Mouse (Mus musculus) 3T3-L1 (cell line): ENCODE results near the gene Kdm4b.

ENCODE experiments used
- DNase-seq: peaks from one replicate; pipeline ENCODE4 v3.0.0-alpha.2; 2015; ENCODE audit warnings: low read depth, low spot score

The Kdm4b gene

DNA sequence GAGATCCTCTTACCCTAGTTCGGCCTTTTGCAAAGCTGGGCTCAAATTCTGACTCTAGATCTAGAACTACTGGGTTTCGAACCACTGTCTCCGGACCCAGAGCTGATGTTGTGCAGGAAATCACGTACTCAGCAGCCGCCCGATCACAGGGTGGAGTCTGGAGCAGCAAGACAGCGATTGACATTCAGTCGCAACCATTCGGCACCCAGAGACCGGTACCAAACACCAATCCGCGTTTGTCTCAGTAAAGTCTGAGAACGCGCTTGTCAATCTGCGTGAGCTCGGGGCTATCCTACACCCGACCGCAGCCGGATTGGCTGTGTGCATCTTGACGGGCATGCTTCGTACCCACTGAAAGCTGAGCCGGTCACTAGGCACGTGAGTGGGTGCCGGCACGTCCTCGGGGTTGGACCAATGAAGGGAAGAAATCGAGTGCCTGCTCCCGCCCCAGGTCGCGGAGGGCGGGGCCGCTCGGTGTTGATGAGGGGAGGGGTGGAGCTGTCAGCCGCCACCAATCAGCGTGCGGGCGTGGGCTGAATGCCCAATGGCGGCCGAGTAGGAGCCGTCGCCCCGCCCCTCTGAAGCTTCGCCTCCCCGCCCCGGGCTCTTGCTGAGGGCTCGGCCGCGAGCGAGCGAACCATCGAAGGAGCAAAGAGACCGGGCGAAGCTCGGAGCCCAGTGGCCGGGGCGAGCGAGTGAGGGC lies at the start of gene Kdm4b:
Kdm4b (plus strand) TSS at position 613 of the 703 bp plus-strand sequence.
- peak; percentile 100 for DNase-seq

GRCm38 (mm10) chr17:56276643-56277566 lies 49.0 kb upstream of the Kdm4b start, which contains the start of gene Ticam1:
Gene Ticam1 (minus strand): TSS chr17:56276786.
- peak; percentile 100 for DNase-seq

- peak; percentile 30 for DNase-seq
Observed at GRCm38 (mm10) chr17:56277567-56277893, 48.3 kb upstream of the Kdm4b start.

DNA sequence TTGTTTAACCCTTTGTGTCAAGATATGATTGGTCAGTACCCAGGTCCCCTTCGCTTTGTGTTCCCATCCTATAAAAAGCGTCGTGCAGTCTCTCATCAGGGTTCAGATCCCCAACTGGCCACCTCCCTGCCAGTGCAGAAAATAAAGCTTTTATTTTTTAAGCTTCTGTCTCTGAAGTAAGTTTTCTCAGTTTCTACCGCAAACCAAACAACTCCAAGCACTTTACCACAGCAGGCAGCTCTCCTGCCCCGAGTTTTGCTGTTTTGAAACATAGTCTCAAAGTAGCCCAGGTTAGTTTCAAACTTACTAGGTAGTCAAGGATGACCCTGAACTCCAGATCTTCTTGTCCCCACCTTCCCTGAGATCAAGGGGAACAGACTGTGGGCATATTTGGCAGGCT lies 47.5 kb upstream of the Kdm4b start:
- DNase-seq, result no peak

- no peak for DNase-seq
Observed at GRCm38 (mm10) chr17:56279481-56280155, 46.2 kb upstream of the Kdm4b start.

DNA sequence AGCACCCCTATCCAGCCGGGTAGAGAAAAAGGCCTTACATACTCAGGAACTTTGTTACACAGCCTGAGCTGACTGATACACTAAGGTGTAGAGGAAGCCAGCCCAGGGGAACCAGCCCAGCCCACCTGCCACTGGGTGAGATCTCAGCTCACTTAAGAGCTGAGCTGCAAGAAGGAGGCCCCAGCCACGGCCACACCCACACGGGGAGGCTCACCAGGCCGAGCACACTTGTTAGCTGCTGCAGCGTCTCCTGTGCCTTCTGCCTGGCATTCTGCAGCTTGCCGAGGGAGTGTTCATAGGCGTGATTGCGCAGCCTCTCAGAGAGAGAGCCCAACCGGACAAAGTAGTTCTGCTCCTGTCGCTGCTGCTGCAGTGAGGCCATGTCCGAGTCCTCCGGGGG lies 44.7 kb upstream of the Kdm4b start:
- DNase-seq, result no peak

DNA sequence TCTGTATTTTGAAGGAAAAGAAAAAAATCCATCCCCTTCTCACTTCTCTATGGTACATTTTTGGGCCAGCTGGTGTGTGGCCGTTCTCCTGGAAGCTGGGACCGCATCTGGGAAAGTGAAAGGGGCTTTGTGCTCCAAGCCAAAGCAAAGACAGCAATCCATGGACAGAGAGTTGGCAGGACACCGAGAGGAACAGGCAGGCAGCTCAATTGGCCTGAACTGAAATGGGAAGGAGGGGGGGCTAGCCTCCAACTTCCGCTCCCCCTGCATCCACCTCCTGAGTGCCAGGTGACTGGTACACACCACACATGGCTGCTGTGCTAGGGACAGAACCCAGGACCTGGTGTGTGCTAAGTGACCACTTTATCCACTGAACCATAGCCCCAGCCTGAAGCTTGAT lies 43.1 kb upstream of the Kdm4b start:
- no peak for DNase-seq

- DNase-seq, result no peak
Observed at GRCm38 (mm10) chr17:56283316-56283715, 42.5 kb upstream of the Kdm4b start.

GRCm38 (mm10) chr17:56285995-56286394 lies 39.9 kb upstream of the Kdm4b start:
- DNase-seq, result no peak

DNA sequence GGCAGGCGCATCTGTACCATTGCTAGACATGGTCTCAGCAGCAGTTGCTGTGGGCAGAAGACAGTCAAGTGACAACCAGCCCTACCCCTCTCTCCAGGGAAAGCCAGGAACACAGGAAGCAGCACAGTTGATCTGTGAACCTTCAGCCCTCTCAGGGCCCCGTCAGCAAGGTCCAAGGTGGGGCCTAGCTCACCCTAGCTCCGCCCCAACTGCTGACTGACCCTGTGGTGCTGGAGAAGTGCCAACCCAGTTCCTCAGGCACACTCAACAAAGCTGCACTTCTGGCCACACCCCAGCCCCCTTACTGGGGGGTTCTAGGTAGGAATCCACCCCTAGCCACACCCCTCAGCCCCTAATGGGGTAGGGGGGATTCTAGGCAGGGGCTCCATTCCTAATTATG lies 38.0 kb upstream of the Kdm4b start:
- DNase-seq, result peak; percentile 57

DNA sequence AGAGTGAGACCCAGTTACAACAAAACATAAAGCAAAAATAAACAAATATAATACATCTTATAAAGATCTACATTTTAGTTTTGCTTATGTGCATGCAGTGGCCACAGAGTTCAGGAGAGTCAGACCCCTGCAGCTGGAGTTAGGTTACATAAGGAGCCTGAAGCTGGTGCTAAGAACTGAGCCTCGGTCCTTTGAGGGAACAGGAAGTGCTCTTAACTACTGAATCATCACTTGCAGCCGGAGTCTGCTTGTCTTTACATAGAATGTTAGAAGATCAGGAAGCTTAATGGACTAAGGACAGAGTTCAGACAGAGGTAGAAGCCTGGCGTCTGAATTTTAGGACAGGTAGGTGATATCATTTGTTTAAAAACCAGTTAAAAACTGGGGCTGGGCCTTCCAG lies 37.0 kb upstream of the Kdm4b start:
- DNase-seq, result peak; percentile 40

DNA sequence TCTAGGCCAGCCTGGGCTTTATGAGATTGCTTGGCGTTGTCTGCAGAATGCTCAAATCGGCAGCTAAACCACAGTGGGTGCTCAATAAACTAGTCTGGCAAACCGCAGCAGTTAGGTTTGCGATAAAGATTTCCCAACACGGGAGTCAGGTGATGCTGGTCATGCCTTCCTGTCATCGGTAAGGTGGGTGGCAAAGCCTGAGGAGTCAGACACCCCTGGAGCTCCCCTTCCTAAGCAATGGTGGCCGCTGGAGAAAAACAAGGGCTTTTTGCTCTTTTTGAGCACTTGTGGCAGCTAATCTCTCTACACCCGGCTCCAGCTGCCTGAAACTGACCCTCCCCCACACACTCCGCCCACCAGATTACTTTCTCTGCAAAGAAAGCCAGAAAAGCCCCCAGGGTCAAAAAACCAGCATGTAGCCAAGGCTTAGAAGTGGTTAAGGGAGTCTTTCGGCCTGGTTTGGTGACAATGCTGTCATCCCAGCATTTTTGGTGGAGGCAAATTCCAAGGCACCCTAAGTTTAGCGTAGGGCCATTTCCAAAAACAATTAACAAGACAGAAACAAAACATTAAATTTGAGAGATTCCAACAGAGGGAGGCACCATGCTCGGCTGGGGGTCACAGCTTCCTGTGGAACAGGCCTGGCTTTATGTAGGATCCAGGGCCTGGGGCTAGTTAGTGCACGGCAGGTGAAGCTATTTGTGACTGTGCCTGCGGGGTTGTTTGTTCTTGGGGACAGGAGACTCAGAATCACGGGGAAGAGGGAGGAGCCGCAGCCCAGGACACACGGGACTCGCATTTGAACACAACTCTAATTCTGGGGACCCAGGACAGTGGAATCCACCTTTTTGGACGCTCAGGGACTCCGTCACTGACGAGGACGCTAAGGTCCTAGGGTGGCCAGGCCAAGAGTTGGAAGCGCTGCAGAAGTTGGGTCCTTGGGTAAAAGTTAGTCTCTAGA lies 36.2 kb upstream of the Kdm4b start:
- DNase-seq, result peak; percentile 65

DNA sequence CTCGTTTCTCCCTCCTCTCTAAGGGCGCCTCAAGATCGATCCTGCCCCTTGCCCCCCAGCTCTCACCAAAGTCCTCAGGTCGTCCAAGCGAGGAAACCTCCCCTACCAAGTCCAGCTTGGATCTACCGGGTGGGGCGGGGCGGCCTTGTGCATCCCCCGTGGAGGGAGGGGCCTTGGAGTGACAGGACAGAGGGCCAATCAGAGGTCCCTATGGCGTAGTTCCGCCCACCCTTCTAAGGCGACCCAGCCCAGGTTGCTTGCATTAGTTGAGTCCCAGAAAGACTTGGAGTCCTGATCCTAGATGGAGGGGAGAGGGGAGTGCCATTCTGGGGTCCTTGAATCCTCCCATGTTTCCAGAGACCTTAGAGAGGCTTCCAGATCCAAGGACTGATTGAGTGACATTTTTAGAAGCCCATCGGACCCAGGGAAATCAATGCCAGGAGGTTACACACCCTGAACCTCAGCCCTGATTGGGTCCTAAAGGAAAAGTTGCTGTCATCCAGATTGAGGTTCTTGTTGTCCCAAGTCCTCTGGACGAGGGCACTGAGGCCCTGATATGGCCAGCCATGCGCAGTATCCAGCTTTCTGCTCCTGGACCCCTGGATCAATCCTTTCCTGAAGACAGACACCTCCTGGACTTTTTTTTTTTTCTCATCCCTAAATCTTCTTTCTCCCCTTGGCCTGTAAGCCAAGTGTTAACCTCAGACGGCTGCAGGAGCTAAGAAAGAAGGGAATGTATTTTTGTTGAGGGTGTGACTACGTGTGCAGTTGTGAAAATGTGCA lies 35.3 kb upstream of the Kdm4b start:
- peak; percentile 97 for DNase-seq

DNA sequence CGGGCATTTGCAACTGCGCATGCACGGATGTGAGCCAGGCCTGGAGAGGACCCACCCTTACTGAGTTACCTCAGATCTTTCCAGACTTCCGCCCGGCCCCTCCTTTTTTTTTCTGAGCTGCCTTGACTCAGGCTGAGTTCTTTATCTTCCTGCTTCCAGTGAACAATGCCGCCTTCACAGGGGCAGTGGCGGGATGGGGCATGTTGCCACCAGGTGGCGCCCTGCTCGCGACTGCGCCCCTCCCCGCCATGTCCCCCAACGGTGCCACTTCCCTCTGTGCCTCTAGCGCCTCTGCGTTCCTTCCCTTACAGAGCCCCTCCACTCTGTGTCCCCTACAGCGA lies 34.7 kb upstream of the Kdm4b start:
- DNase-seq, result peak; percentile 99

- no peak for DNase-seq
Observed at GRCm38 (mm10) chr17:56291826-56292475, 33.9 kb upstream of the Kdm4b start.

DNA sequence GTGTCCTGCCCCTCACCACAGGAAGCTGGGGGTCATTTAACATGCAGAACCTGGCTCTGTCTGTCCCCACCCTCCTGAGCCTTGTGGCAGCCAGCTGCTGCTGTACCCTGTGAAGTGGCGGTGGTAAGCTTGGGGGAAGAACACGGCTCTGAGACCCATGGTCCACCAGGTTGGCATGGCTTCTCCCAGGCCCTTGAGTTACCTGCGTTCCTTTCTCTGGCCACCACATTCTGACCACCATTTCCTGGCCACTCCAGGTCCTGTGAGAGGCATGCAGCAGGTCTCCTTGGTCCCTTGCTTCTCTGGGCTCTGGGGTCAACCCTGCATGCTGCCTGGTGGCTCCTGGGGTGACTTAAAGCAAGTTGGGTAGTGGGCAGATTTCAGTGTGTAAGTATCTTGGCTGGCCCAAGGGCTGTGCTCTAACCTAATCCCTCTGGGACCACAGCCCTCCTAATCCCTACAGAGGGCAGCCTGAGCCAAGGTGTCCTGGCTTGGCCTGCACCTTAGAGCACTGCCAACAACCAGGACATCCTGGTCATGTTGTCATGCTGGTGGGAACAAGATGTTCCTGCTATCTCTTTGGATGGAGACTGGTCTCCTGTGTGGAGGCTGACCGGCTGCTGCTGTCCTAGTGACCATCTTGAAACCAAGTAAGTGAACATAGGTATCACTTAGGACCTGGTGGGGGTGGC lies 33.2 kb upstream of the Kdm4b start, which contains the start of gene Plin3:
Plin3 (minus strand) TSS at position 343 of the 692 bp plus-strand sequence.
- DNase-seq, result no peak

DNA sequence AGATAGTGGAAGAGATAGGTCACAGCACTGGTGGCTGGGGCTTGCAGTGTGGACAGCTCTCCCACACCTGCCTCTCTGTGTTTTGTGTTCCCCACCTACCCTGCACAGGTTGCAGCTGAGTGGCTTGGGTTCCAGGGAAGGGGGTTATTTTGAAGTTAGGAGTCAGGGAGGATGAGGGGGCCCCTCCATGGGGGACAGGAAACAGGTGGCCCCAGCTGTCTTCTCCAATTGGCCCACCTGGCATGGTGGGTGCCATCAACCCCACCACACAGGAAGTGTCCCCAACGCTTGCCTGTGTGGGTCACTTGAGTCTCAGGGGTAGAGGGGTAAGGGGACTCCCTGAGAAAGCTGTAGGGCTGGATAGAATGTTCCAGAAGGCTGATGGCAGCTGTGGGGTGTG lies 32.6 kb upstream of the Kdm4b start:
- no peak for DNase-seq

GRCm38 (mm10) chr17:56294241-56294640 lies 31.6 kb upstream of the Kdm4b start:
- DNase-seq, result no peak

GRCm38 (mm10) chr17:56296201-56296600 lies 29.7 kb upstream of the Kdm4b start:
- DNase-seq, result no peak
